Mouse (Mus musculus) kidney, adult 2 months (tissue): Measurements from ENCODE around the gene Lca5l.

Experiments used
- CTCF ChIP-seq: fragments of 200-500 bp; conservative IDR thresholded peaks from 2 replicates; pipeline ENCODE4 v1.5.1; 2011; ENCODE audit warnings: low read depth, mild to moderate bottlenecking, control low read depth, low read length, moderate library complexity, mixed read lengths; ENCODE audit not compliant: insufficient read depth, insufficient read length
- POLR2A ChIP-seq: fragments of 200-500 bp; IDR thresholded peaks from one replicate; pipeline ENCODE4 v1.6.1; 2011; ENCODE audit warnings: low read depth, low read length, control low read depth

- no peak for TF ChIP-seq POLR2A
- TF ChIP-seq CTCF, result peak; percentile 82
These were observed 40.5 kb downstream of the Lca5l start for GRCm38 (mm10) chr16:96151551-96151950.
